Mouse (Mus musculus): Measurements from ENCODE around the gene Ceacam16. TPM values are rescaled to one million over a fixed set of nuclear protein-coding genes. Genes with fewer than 3 reads are reported as not detected.

Ceacam16 gene
- polyA plus RNA-seq, 2 experiments: 0.04 TPM; not detected in 1

GRCm38 (mm10) chr7:19867751-19868399 lies 6.8 kb upstream of the Ceacam16 start:
- no peak overlapping the region for H3K27ac ChIP-seq
- no peak for DNase-seq (ENCODE audit: low read depth in 3 of 3, low spot score in 3 of 3)
- H3K9me3 ChIP-seq (ENCODE audit: control insufficient read depth, low read length): no peaks in the 10 kb centered on the region
- TF ChIP-seq EP300 (IDR thresholded peaks at IDR 0.05; ENCODE audit: low read depth): no peak
- no peak for TF ChIP-seq CTCF (IDR thresholded peaks at IDR 0.05; ENCODE audit: low read depth)
- ATAC-seq (ENCODE audit: insufficient read depth): no peak
- peaks cover 0 to 6% of the 10 kb centered on the region in 2 experiments; a peak in 2 of 4 replicates for H3K4me1 ChIP-seq (replicated peaks; ENCODE audit: control insufficient read depth in 2 of 2, insufficient read depth in 2 of 2, low read length in 1 of 2)
- WGBS (ENCODE audit: insufficient replicate concordance): 69% methylated on average over 16 of the region's 16 CpGs
- H3K36me3 ChIP-seq (replicated peaks; ENCODE audit: control insufficient read depth, insufficient read depth, low read depth): no peaks in the 10 kb centered on the region
- no peaks in the 10 kb centered on the region for H3K27me3 ChIP-seq (ENCODE audit: control insufficient read depth, insufficient read depth, low read length)
- H3K4me3 ChIP-seq (ENCODE audit: insufficient read depth in 1 of 2, low read depth in 2 of 2, low read length in 2 of 2): no peak overlapping the region
- no peak overlapping the region for H3K4me2 ChIP-seq (ENCODE audit: low read depth)
- no peak overlapping the region for H3K9ac ChIP-seq (replicated peaks)

GRCm38 (mm10) chr7:19866490-19866889 lies 5.4 kb upstream of the Ceacam16 start:
- H3K4me3 ChIP-seq (ENCODE audit: insufficient read depth in 1 of 2, low read depth in 2 of 2, low read length in 2 of 2): no peak overlapping the region
- H3K27me3 ChIP-seq (ENCODE audit: control insufficient read depth, insufficient read depth, low read length): no peaks in the 10 kb centered on the region
- H3K4me2 ChIP-seq (ENCODE audit: low read depth): no peak overlapping the region
- peaks cover 0 to 4% of the 10 kb centered on the region in 2 experiments; a peak in 2 of 4 replicates for H3K4me1 ChIP-seq (replicated peaks; ENCODE audit: control insufficient read depth in 2 of 2, insufficient read depth in 2 of 2, low read length in 1 of 2)
- H3K9me3 ChIP-seq (ENCODE audit: control insufficient read depth, low read length): no peaks in the 10 kb centered on the region
- H3K27ac ChIP-seq: no peak overlapping the region
- 69% methylated on average over 6 of the region's 6 CpGs for WGBS (ENCODE audit: insufficient replicate concordance)
- DNase-seq (ENCODE audit: low read depth in 3 of 3, low spot score in 3 of 3) (no peak), ATAC-seq (ENCODE audit: insufficient read depth) (no peak)
- no peak overlapping the region for H3K9ac ChIP-seq (replicated peaks)
- no peak for TF ChIP-seq EP300 (IDR thresholded peaks at IDR 0.05; ENCODE audit: low read depth)
- no peak for TF ChIP-seq CTCF (IDR thresholded peaks at IDR 0.05; ENCODE audit: low read depth)
- no peaks in the 10 kb centered on the region for H3K36me3 ChIP-seq (replicated peaks; ENCODE audit: control insufficient read depth, insufficient read depth, low read depth)

- no peaks in the 10 kb centered on the region; a peak in 1 of 4 replicates for H3K4me1 ChIP-seq (replicated peaks; ENCODE audit: control insufficient read depth in 2 of 2, insufficient read depth in 2 of 2, low read length in 1 of 2)
- peak; percentile 56 for ATAC-seq (ENCODE audit: insufficient read depth)
- H3K9me3 ChIP-seq (ENCODE audit: control insufficient read depth, low read length): no peaks in the 10 kb centered on the region
- no peak for TF ChIP-seq CTCF (IDR thresholded peaks at IDR 0.05; ENCODE audit: low read depth)
- TF ChIP-seq EP300 (IDR thresholded peaks at IDR 0.05; ENCODE audit: low read depth): no peak
- no peaks in the 10 kb centered on the region for H3K36me3 ChIP-seq (replicated peaks; ENCODE audit: control insufficient read depth, insufficient read depth, low read depth)
- no peak overlapping the region for H3K4me3 ChIP-seq (ENCODE audit: insufficient read depth in 1 of 2, low read depth in 2 of 2, low read length in 2 of 2)
- no peak overlapping the region for H3K27ac ChIP-seq
- no peak overlapping the region for H3K4me2 ChIP-seq (ENCODE audit: low read depth)
- H3K9ac ChIP-seq (replicated peaks): no peak overlapping the region
- H3K27me3 ChIP-seq (ENCODE audit: control insufficient read depth, insufficient read depth, low read length): no peaks in the 10 kb centered on the region
- no peak for DNase-seq (ENCODE audit: low read depth in 3 of 3, low spot score in 3 of 3)
- WGBS (ENCODE audit: insufficient replicate concordance): 59% methylated on average over 8 of the region's 8 CpGs
Measured at GRCm38 (mm10) chr7:19865246-19866036, 4.3 kb upstream of the Ceacam16 start.

- ATAC-seq (ENCODE audit: insufficient read depth): no peak
- Histone ChIP-seq H3K27me3 (ENCODE audit: control insufficient read depth, insufficient read depth, low read length) (no peaks in the 10 kb centered on the region), H3K36me3 (replicated peaks; ENCODE audit: control insufficient read depth, insufficient read depth, low read depth) (no peaks in the 10 kb centered on the region), H3K9ac (replicated peaks) (no peak overlapping the region), H3K9me3 (ENCODE audit: control insufficient read depth, low read length) (no peaks in the 10 kb centered on the region), H3K4me2 (ENCODE audit: low read depth) (no peak overlapping the region), H3K4me1 (replicated peaks; ENCODE audit: control insufficient read depth in 2 of 2, insufficient read depth in 2 of 2, low read length in 1 of 2) (no peaks in the 10 kb centered on the region; a peak in 1 of 4 replicates), H3K27ac (no peak overlapping the region), H3K4me3 (ENCODE audit: insufficient read depth in 1 of 2, low read depth in 2 of 2, low read length in 2 of 2) (no peak overlapping the region)
- DNase-seq (ENCODE audit: low read depth in 3 of 3, low spot score in 3 of 3): no peak
- 30% methylated on average over 2 of the region's 2 CpGs for WGBS (ENCODE audit: insufficient replicate concordance)
- TF ChIP-seq EP300 (IDR thresholded peaks at IDR 0.05; ENCODE audit: low read depth): no peak
- TF ChIP-seq CTCF (IDR thresholded peaks at IDR 0.05; ENCODE audit: low read depth): no peak
Measured at GRCm38 (mm10) chr7:19864241-19864640, 3.1 kb upstream of the Ceacam16 start.

GRCm38 (mm10) chr7:19859740-19860139 lies 1.4 kb downstream of the Ceacam16 start:
- WGBS (ENCODE audit: insufficient replicate concordance): 51% methylated on average over 10 of the region's 10 CpGs

More at GRCm38 (mm10) chr7:19859740-19860139, 1.4 kb downstream of the Ceacam16 start:
- no peaks in the 10 kb centered on the region for H3K4me1 ChIP-seq (replicated peaks; ENCODE audit: control insufficient read depth in 2 of 2, insufficient read depth in 2 of 2, low read length in 1 of 2)
- TF ChIP-seq EP300 (IDR thresholded peaks at IDR 0.05; ENCODE audit: low read depth): no peak
- no peak for TF ChIP-seq CTCF (IDR thresholded peaks at IDR 0.05; ENCODE audit: low read depth)
- ATAC-seq (ENCODE audit: insufficient read depth) (no peak), DNase-seq (ENCODE audit: low read depth in 3 of 3, low spot score in 3 of 3) (no peak)
- no peaks in the 10 kb centered on the region for H3K36me3 ChIP-seq (replicated peaks; ENCODE audit: control insufficient read depth, insufficient read depth, low read depth)
- H3K9me3 ChIP-seq (ENCODE audit: control insufficient read depth, low read length): no peaks in the 10 kb centered on the region
- no peak overlapping the region for H3K9ac ChIP-seq (replicated peaks)
- H3K27ac ChIP-seq: no peak overlapping the region
- H3K27me3 ChIP-seq (ENCODE audit: control insufficient read depth, insufficient read depth, low read length): no peaks in the 10 kb centered on the region
- no peak overlapping the region for H3K4me2 ChIP-seq (ENCODE audit: low read depth)
- H3K4me3 ChIP-seq (ENCODE audit: insufficient read depth in 1 of 2, low read depth in 2 of 2, low read length in 2 of 2): no peak overlapping the region
